Mouse (Mus musculus) left cerebral cortex, postnatal 10 days (tissue): Measurements from ENCODE around the gene Vmn1r115. TPM values are rescaled to one million over a fixed set of nuclear protein-coding genes. Genes with fewer than 3 reads are reported as not detected.
"Not testable (repeated sequence)": the region's sequence is repeated elsewhere in the genome, so short reads cannot be mapped to it uniquely, and the experiment has no call there.

ENCODE experiments used
- DNase-seq, 2 experiments: peaks; one replicate each; pipeline ENCODE4 v3.0.0; 2021 to 2022; ENCODE audit warnings: low spot score in 2 of 2, mixed read lengths in 1 of 2; ENCODE audit errors: extremely low spot score in 1 of 2
- intact Hi-C: fragments of 180-260 bp; cut with DNase I; formaldehyde crosslinking; loops from one replicate; pipeline ENCODE4 v1.15.1; 2025
- total RNA-seq, 2 experiments: library from RNA; stranded (reverse); gene quantifications; 2 replicates each; pipeline ENCODE4 v1.2.3; 2021

Vmn1r115 gene
- not detected for total RNA-seq

GRCm38 (mm10) chr7:20844885-20845284 lies at the start of gene Vmn1r115:
Gene Vmn1r115, minus strand, starts transcription at chr7:20844985.
- DNase-seq, intact Hi-C loops: not testable (repeated sequence)

DNA sequence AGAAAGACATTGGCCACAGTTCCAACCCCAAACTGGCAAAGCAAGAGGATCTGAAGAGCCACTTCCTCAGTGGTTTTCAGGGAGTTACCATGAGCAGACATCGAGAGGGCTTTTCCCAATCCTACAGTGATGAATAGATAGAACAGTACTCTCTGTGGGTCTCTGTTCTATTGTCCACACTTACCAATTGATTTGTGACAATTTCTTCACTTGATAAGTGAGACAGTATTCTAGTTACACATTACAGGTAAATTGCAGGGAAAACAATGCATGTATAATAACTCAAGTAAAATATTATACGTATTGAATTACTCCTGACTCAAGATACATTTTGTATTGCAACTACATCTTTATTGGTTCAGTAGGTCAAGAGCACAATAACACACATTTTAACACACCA lies 39.2 kb upstream of the Vmn1r115 start, which contains the start of gene Vmn1r117:
Gene Vmn1r117 (minus strand): TSS at position 101 of the 400 bp plus-strand sequence.
- DNase-seq, intact Hi-C loops: not testable (repeated sequence)

GRCm38 (mm10) chr7:20871956-20872355 lies 27.2 kb upstream of the Vmn1r115 start, which contains the start of gene Vmn1r116:
Gene Vmn1r116, plus strand, starts transcription at chr7:20872256.
- intact Hi-C loops, DNase-seq: not testable (repeated sequence)

GRCm38 (mm10) chr7:20812086-20812485 lies 32.7 kb downstream of the Vmn1r115 start, which contains the start of gene Vmn1r114:
Gene Vmn1r114, minus strand, starts transcription at chr7:20812186.
- intact Hi-C loops, DNase-seq: not testable (repeated sequence)

Other genes with a start within 250 kb of the Vmn1r115 start
- gene Gm4513, start 246.0 kb downstream of the Vmn1r115 start, total RNA-seq: not detected
- gene Vmn1r107, start 176.1 kb downstream of the Vmn1r115 start, total RNA-seq: not detected
- not detected for gene Vmn1r111, start 141.8 kb downstream of the Vmn1r115 start, total RNA-seq
- not detected for gene Gm10668, start 114.4 kb downstream of the Vmn1r115 start, total RNA-seq
- not detected for gene Vmn1r112, start 73.8 kb downstream of the Vmn1r115 start, total RNA-seq
- gene Vmn1r113, start 57.7 kb downstream of the Vmn1r115 start, total RNA-seq: not detected
- not detected for gene Vmn1r114, start 32.8 kb downstream of the Vmn1r115 start, total RNA-seq
- gene Vmn1r116, start 27.3 kb upstream of the Vmn1r115 start, total RNA-seq: not detected
- not detected for gene Vmn1r117, start 39.1 kb upstream of the Vmn1r115 start, total RNA-seq
- gene Vmn1r118, start 67.4 kb upstream of the Vmn1r115 start, total RNA-seq: not detected
- not detected for gene Vmn1r119, start 167.5 kb upstream of the Vmn1r115 start, total RNA-seq
- gene Vmn1r120, start 208.8 kb upstream of the Vmn1r115 start, total RNA-seq: not detected